Mouse (Mus musculus) ES-Bruce4 (cell line): ENCODE results near the gene Psen1. TPM values are rescaled to one million over a fixed set of nuclear protein-coding genes. Genes with fewer than 3 reads are reported as not detected.

Experiments used
- H3K27ac ChIP-seq: 2 replicates; pipeline ENCODE4 v1.5.1; 2012; ENCODE audit warnings: low read length, inconsistent platforms; ENCODE audit not compliant: insufficient read depth
- H3K27me3 ChIP-seq: 2 replicates; pipeline ENCODE4 v1.6.1; 2012; ENCODE audit warnings: mild to moderate bottlenecking, low read length, inconsistent platforms; ENCODE audit not compliant: control insufficient read depth, poor library complexity, insufficient read depth, severe bottlenecking
- H3K36me3 ChIP-seq: 2 replicates; pipeline ENCODE4 v1.6.1; 2012; ENCODE audit warnings: inconsistent platforms, mild to moderate bottlenecking, low read length, moderate library complexity; ENCODE audit not compliant: control insufficient read depth, poor library complexity, insufficient read depth, severe bottlenecking
- H3K4me1 ChIP-seq: one replicate; pipeline ENCODE4 v1.8.1; 2011; ENCODE audit warnings: low read length; ENCODE audit not compliant: control insufficient read depth, insufficient read depth
- H3K4me3 ChIP-seq: 2 replicates; pipeline ENCODE4 v1.5.1; 2011; ENCODE audit warnings: low read depth, mild to moderate bottlenecking, low read length
- H3K9ac ChIP-seq: 2 replicates; pipeline ENCODE4 v1.6.1; 2012; ENCODE audit warnings: low read depth, mild to moderate bottlenecking, inconsistent platforms; ENCODE audit not compliant: poor library complexity, severe bottlenecking
- H3K9me3 ChIP-seq: replicated peaks from 2 replicates; pipeline ENCODE4 v1.6.1; 2012; ENCODE audit warnings: mild to moderate bottlenecking, low read length, inconsistent platforms; ENCODE audit not compliant: control insufficient read depth, poor library complexity, insufficient read depth, severe bottlenecking
- CTCF ChIP-seq: IDR thresholded peaks from one replicate; pipeline ENCODE4 v1.8.1; 2011; ENCODE audit warnings: low read depth, low read length
- EP300 ChIP-seq: IDR thresholded peaks from 2 replicates; pipeline ENCODE4 v1.6.1; 2011; ENCODE audit warnings: low read depth, low read length; ENCODE audit not compliant: insufficient read depth
- POLR2A ChIP-seq: IDR thresholded peaks from one replicate; pipeline ENCODE4 v1.8.1; 2011; ENCODE audit warnings: low read length; ENCODE audit not compliant: insufficient read depth
- polyA plus RNA-seq: library from polyadenylated mRNA; stranded (reverse); fragments of >200 nt; gene quantifications from 2 replicates; pipeline ENCODE4 v1.2.4, GENCODE M21; 2011; ENCODE audit warnings: low read depth; ENCODE audit not compliant: missing spikeins, insufficient read depth, insufficient read length

The Psen1 gene
- polyA plus RNA-seq, 1 experiment, result 49.5 TPM

DNA sequence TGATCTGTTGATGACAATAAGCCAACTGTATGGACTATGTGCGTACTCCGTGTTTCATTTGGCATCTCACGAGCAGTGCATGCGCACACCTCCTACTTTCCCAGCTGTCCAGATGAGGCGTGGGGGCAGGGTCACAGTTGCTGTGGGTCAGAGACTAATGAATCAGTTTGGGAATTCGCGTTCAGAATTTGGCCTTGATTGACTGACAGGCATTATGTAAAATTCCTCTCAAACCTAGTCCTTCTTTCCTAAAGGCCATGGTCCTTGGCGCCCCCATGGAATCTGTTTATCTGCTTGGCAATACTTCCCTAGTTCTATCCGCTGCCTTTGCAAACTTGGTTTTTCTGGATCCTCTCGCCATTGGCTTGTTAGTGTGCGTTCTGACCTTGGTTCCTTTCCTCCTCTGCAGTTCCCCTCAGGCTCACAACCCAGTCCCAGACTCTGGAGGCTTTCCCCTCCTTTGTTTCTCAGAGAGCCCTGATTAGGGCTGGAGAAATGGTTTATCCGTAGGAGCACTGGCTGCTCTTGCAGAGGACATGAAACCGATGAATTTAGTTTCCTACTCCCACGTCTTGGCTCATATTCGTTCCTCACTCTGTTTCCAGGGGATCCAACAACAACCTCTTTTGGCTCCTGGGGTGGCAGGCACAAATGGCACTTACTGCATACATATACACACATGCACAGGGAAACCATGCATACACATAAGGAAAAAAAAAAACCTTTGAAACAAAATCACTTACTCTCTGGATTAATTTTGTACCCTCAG is 28.6 kb downstream of the Psen1 start:
- Histone ChIP-seq H3K4me1 (no peaks in the 10 kb centered on the region), H3K27ac (no peak overlapping the region), H3K36me3 (peaks cover 15% of the 10 kb centered on the region), H3K9ac (no peak overlapping the region), H3K4me3 (no peak overlapping the region), H3K27me3 (no peaks in the 10 kb centered on the region), H3K9me3 (no peaks in the 10 kb centered on the region)
- TF ChIP-seq CTCF, result no peak
- TF ChIP-seq EP300, result no peak
- no peak for TF ChIP-seq POLR2A

DNA sequence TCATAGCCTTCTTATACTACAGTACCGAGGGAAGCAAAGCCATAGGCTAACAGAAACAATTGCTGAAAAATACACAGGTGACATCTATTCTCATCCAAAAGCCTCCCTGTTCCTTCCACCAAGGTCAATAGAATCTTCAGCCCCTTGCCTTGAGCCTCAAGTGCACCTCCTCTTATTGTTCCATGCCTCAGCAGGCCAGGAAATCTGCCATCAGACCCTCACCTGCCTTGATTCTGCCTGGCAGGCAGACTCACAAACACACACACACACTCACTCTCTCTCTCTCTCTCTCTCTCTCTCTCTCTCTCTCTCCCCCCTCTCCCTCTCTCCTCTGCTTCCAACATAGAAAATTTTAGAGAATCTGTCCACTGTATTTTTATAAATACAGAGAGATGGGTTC is 31.5 kb downstream of the Psen1 start:
- peak; percentile 68 for TF ChIP-seq EP300
- TF ChIP-seq POLR2A, result no peak
- no peak for TF ChIP-seq CTCF
- Histone ChIP-seq H3K9ac (no peak overlapping the region), H3K27me3 (no peaks in the 10 kb centered on the region), H3K36me3 (peaks cover 12% of the 10 kb centered on the region), H3K27ac (no peak overlapping the region), H3K9me3 (no peaks in the 10 kb centered on the region), H3K4me1 (no peaks in the 10 kb centered on the region), H3K4me3 (no peak overlapping the region)

DNA sequence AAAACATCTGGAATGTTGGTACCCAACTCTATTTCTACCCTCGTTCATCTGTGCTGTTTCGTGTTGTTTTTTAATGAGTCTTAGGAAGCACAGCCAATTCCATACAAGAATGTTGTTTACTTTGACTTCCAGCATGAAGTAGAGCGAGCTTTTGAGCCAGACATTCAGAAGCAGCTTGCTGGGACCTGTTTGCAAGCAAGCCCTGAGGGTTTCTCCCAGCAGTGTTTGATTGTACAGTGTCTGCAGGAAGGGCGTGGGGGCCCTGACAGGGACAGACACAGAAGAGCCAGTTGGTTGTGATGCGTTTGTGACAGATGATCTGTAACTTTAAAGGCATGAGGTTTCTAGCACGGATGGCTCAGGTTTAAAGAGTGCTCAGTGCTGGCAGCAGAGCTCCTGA is 33.3 kb downstream of the Psen1 start:
- no peaks in the 10 kb centered on the region for H3K27me3 ChIP-seq
- H3K4me3 ChIP-seq, result no peak overlapping the region
- no peaks in the 10 kb centered on the region for H3K9me3 ChIP-seq
- H3K27ac ChIP-seq, result peak overlapping the region; percentile 2; the same call in 1 of the 2 replicates
- no peak for TF ChIP-seq CTCF
- TF ChIP-seq EP300, result peak; percentile 69; the same call in 1 of the 2 replicates
- H3K4me1 ChIP-seq, result no peaks in the 10 kb centered on the region
- peaks cover 11% of the 10 kb centered on the region for H3K36me3 ChIP-seq
- H3K9ac ChIP-seq, result no peak overlapping the region

DNA sequence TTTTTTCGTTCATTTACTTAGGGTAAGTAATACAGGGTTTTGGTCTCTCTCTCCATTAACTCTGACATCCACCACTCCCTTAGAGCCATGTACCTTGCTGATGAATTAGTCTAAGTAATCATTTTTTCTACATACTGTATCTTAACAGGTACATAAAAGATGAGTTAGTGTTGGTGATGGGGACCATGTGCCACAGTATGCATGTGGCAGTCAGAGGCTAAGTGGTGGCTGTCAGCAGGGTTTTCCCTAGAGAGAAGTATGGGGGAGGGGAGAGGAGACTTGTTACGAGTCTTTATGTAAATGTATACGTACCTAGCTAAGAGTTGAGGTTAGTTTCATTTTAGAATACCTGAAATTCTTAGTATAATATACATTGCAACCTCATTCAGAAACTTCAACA is 35.1 kb downstream of the Psen1 start:
- no peak overlapping the region for H3K4me3 ChIP-seq
- H3K9ac ChIP-seq, result no peak overlapping the region
- no peaks in the 10 kb centered on the region for H3K27me3 ChIP-seq
- H3K36me3 ChIP-seq, result peaks cover 9% of the 10 kb centered on the region
- H3K9me3 ChIP-seq, result no peaks in the 10 kb centered on the region
- no peaks in the 10 kb centered on the region for H3K4me1 ChIP-seq
- H3K27ac ChIP-seq, result no peak overlapping the region
- TF ChIP-seq POLR2A (no peak), EP300 (no peak), CTCF (no peak)

DNA sequence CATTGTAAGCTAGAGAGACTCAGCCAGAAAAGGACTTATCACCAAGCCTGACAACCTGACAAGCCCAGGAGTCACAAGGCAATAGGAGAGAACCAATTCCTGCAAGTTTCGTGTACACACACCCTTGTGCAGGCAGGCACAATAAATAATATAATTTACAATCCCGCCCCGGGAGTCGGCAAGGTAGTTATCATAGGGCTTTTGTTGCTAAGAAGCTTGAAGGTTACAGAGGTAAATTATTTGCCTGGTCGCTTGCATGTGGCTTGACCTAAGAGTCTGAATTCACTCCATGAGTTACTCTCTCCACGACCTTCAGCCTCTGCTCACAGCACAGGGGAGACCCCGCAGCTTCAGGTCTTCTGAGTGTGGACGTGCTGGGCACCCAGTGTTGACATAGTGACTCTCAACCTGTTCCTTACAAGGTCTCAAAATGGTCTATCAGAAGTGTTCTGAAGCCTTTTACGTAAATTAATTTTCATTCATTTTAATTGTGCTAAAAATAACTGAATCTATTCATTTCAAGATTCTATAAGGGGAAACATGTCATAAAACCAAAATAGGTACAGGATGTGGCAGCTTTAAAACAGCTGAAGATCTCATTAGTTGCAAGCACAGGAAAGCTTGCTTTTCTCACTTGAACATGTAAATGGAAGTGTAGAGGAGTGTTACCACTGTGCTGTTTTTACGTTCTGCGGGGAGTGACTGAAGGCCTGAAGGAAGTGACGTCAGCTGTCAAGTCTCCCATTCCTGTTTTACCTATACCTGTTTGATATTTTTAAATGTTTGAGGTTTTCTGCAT is 38.8 kb downstream of the Psen1 start:
- H3K9ac ChIP-seq, result no peak overlapping the region

DNA sequence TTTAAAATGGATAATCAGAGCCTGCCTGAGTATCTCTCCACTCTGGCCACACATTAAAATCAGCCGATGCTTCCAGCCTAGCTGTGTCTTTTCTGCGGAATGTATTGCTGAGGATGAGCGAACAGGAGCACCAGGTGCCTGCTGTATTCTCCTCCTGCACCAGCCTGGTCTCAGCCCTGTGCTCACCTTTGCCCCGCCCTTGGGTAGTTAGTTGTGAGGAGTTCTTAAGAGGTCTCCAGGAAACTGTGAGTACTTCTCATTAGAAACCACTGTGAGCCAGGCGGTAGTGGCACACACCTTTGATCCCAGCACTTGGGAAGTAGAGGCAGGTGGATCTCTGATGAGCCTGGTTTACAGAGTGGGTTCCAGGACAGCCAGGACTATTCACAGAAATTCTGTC is 44.3 kb downstream of the Psen1 start:
- Histone ChIP-seq H3K9ac (no peak overlapping the region), H3K27me3 (no peaks in the 10 kb centered on the region), H3K4me1 (no peaks in the 10 kb centered on the region), H3K4me3 (no peak overlapping the region), H3K36me3 (peaks cover 6% of the 10 kb centered on the region), H3K9me3 (no peaks in the 10 kb centered on the region), H3K27ac (no peak overlapping the region)
- TF ChIP-seq EP300 (no peak), CTCF (no peak), POLR2A (no peak)

More for the DNA sequence above, 38.8 kb downstream of the Psen1 start:
- no peak for TF ChIP-seq CTCF
- TF ChIP-seq EP300, result no peak
- no peak for TF ChIP-seq POLR2A
- H3K4me1 ChIP-seq, result no peaks in the 10 kb centered on the region
- no peaks in the 10 kb centered on the region for H3K9me3 ChIP-seq
- no peak overlapping the region for H3K27ac ChIP-seq
- no peak overlapping the region for H3K4me3 ChIP-seq
- no peaks in the 10 kb centered on the region for H3K27me3 ChIP-seq
- H3K36me3 ChIP-seq, result peaks cover 11% of the 10 kb centered on the region
